Mouse (Mus musculus) kidney, adult 10 weeks (tissue): ENCODE measurements around the gene Avp. TPM values are rescaled to one million over a fixed set of nuclear protein-coding genes. Genes with fewer than 3 reads are reported as not detected.

Experiments used
- polyA plus RNA-seq: library from polyadenylated mRNA; stranded (reverse); fragments of 350-450 nt; fragmentation: Illumina TruSeq; extraction: RNeasy Lipid Tissue Mini Kit (QIAGEN cat#74804); gene quantifications from one replicate; pipeline ENCODE4 v1.2.3, GENCODE M21; 2014; ENCODE audit warnings: low read depth, low replicate concordance

The Avp gene
- polyA plus RNA-seq = not detected

GRCm38 (mm10) chr2:130582552-130582951 is at the start of gene Avp:
Avp (minus strand) TSS chr2:130582554.

GRCm38 (mm10) chr2:130629839-130630203 is 47.5 kb upstream of the Avp start, which contains the start of the genes Fastkd5 and Ubox5:
Fastkd5 (minus strand) TSS chr2:130630027.
Ubox5 (minus strand) TSS chr2:130630038.

GRCm38 (mm10) chr2:130575873-130576272 is 6.5 kb downstream of the Avp start, which contains the start of gene Oxt:
Oxt (plus strand) TSS chr2:130576173.

GRCm38 (mm10) chr2:130563212-130564055 is 18.9 kb downstream of the Avp start, which contains the start of gene Mrps26:
Mrps26 (plus strand) TSS chr2:130563742.

Other genes starting within 250 kb of the Avp start
- not detected for gene Cpxm1, start 185.0 kb downstream of the Avp start, polyA plus RNA-seq
- not detected for gene Gm28372, start 177.3 kb downstream of the Avp start, polyA plus RNA-seq
- not detected for gene 1700020A23Rik, start 177.3 kb downstream of the Avp start, polyA plus RNA-seq
- gene Tmem239, start 176.1 kb downstream of the Avp start, polyA plus RNA-seq = not detected
- gene Vps16, start 158.2 kb downstream of the Avp start, polyA plus RNA-seq = 13.0 TPM
- 4.3 TPM for gene Pced1a, start 157.9 kb downstream of the Avp start, polyA plus RNA-seq
- 135 TPM for gene Ptpra, start 132.3 kb downstream of the Avp start, polyA plus RNA-seq
- gene Mrps26, start 18.8 kb downstream of the Avp start, polyA plus RNA-seq = 1.3 TPM
- not detected for gene Oxt, start 6.4 kb downstream of the Avp start, polyA plus RNA-seq
- 27.5 TPM for gene Fastkd5, start 47.5 kb upstream of the Avp start, polyA plus RNA-seq
- 4.6 TPM for gene Ubox5, start 47.5 kb upstream of the Avp start, polyA plus RNA-seq
- 16.7 TPM for gene Lzts3, start 60.2 kb upstream of the Avp start, polyA plus RNA-seq
- 15.0 TPM for gene Ddrgk1, start 82.1 kb upstream of the Avp start, polyA plus RNA-seq
- 37.6 TPM for gene Itpa, start 85.1 kb upstream of the Avp start, polyA plus RNA-seq
- gene Slc4a11, start 115.0 kb upstream of the Avp start, polyA plus RNA-seq = 2.8 TPM